Mouse (Mus musculus) R1 (cell line): ENCODE data around the gene Gm13090.

Experiments used
- DNase-seq: peaks from one replicate; pipeline ENCODE4 v3.0.0-alpha.2; 2018; ENCODE audit warnings: low read depth, low spot score

The Gm13090 gene

GRCm38 (mm10) chr4:151137701-151138100 lies 48.3 kb downstream of the Gm13090 start:
- no peak for DNase-seq

GRCm38 (mm10) chr4:151138135-151138534 lies 48.8 kb downstream of the Gm13090 start:
- peak; percentile 31 for DNase-seq

- DNase-seq: no peak
Measured at GRCm38 (mm10) chr4:151138586-151138985, 49.2 kb downstream of the Gm13090 start.

GRCm38 (mm10) chr4:151139053-151139840 lies 49.9 kb downstream of the Gm13090 start:
- peak; percentile 92 for DNase-seq

GRCm38 (mm10) chr4:151140368-151140982 lies 51.1 kb downstream of the Gm13090 start:
- DNase-seq: peak; percentile 92
